Mouse (Mus musculus): Measurements from ENCODE around the gene Cltb. TPM values are rescaled to one million over a fixed set of nuclear protein-coding genes. Genes with fewer than 3 reads are reported as not detected.
A peak's percentile ranks its signal among the peaks of the same experiment; 100 is the strongest.

Cltb gene
- polyA plus RNA-seq, 1 experiment = 46.7 TPM

DNA sequence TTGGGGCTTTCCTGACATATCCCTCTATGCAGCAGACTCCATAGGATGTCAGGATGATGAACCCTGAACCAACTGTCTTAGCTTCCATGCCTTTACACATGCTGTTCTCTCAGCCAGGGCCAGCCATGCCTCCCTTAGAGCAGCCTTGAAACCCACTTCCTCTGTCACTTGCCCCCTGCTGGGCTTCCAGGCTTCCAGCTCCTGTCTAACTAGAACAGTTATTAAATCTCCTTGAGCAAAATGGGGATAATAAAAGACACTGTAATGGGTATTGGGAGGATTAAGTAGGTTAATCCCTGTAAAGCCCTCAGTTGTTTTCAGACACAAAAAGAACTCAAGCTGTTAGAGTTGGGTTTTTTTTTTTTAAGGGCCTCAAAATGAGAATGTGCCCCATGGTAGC, 7.6 kb downstream of the Cltb start:
- TF ChIP-seq GATA1 (IDR thresholded peaks at IDR 0.05; ENCODE audit: low read length) (no peak), TAL1 (IDR thresholded peaks at IDR 0.05; ENCODE audit: low read length) (no peak)
- Histone ChIP-seq H3K4me1 (ENCODE audit: control insufficient read depth) (peaks cover 22% of the 10 kb centered on the region), H3K27me3 (ENCODE audit: control insufficient read depth) (no peaks in the 10 kb centered on the region), H3K4me3 (replicated peaks) (no peak overlapping the region), H3K9me3 (ENCODE audit: control insufficient read depth, low read length) (peaks cover 2% of the 10 kb centered on the region; the same call in 1 of the 2 replicates), H3K36me3 (ENCODE audit: control insufficient read depth) (peaks cover 86% of the 10 kb centered on the region)

DNA sequence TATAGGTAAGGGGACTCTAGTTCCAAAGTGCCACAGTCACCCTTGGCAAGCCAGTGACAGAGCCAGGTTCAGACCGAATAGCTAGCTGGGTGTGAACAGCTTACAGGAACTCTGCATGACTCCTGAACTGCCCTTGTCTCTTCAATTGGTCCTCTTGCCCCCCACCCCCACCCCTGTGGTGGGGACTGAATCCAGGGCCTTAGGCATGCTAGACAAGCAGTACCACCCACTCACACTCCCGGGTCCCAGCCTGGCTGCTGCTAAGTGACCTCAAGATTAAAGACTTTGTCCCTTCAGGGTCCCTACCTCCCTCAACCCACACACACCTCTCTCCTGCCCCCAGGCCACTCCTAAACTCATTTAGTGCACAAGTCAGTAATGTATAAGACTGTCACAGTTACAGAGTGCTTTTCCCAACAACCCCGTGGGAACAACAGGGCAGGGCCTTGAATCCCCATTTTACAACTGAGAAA, 8.5 kb downstream of the Cltb start:
- H3K4me3 ChIP-seq (replicated peaks) = no peak overlapping the region
- H3K9me3 ChIP-seq (ENCODE audit: control insufficient read depth, low read length) = peaks cover 2% of the 10 kb centered on the region; the same call in 1 of the 2 replicates
- H3K27me3 ChIP-seq (ENCODE audit: control insufficient read depth) = no peaks in the 10 kb centered on the region
- H3K4me1 ChIP-seq (ENCODE audit: control insufficient read depth) = peaks cover 15% of the 10 kb centered on the region
- peaks cover 93% of the 10 kb centered on the region for H3K36me3 ChIP-seq (ENCODE audit: control insufficient read depth)
- TF ChIP-seq GATA1 (IDR thresholded peaks at IDR 0.05; ENCODE audit: low read length) = no peak
- no peak for TF ChIP-seq TAL1 (IDR thresholded peaks at IDR 0.05; ENCODE audit: low read length)

DNA sequence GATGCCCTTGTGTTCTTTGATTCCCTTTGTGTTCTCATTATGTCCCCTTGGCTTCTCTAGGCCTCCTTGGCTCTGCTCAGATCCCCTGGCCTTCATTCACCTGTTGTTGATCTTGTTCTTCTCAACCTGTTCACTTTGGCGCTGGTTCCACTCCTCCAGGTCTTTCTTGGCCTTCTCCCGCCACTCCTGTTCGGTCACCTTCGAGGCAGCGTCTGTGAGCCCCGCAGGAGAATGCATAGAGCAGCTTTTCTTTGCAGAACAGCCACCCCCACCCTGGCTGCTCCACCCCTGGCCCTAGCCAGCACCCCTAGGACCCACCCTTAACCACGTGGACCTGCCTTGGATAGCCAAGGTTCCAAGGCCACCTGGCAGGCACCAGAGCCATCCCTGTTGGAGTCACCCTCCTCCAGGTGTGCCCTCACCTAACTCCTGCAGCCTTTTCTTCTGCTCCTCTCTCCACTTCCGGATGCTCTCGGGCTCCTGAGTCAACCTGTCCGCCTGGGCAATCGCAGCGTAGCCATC, 12.5 kb downstream of the Cltb start:
- H3K4me3 ChIP-seq (replicated peaks) = no peak overlapping the region
- peaks cover 3% of the 10 kb centered on the region for H3K4me1 ChIP-seq (ENCODE audit: control insufficient read depth)
- no peaks in the 10 kb centered on the region for H3K27me3 ChIP-seq (ENCODE audit: control insufficient read depth)
- peaks cover 2% of the 10 kb centered on the region; the same call in 1 of the 2 replicates for H3K9me3 ChIP-seq (ENCODE audit: control insufficient read depth, low read length)
- no peak for TF ChIP-seq GATA1 (IDR thresholded peaks at IDR 0.05; ENCODE audit: low read length)
- TF ChIP-seq TAL1 (IDR thresholded peaks at IDR 0.05; ENCODE audit: low read length) = no peak
- H3K36me3 ChIP-seq (ENCODE audit: control insufficient read depth) = peaks cover 97% of the 10 kb centered on the region

DNA sequence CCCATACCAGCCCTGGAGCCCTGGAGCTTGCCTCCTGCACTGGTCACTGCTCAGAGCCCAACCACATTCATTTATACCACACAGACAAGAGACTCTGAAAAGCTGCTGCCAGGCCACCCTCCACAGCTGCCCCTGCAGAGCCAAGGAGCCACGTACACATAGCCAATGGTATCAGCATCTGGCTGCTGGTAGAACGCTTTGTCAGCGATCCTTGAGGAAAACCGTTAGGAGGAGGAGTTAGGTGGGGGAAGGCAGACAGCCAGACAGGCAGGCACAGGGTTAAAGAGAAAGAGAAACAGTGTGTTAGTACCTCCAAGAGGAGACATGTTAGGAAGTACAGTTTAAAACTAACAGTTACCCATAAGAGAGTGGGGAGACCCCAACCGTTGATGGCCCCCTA, 14.3 kb downstream of the Cltb start:
- peaks cover 94% of the 10 kb centered on the region for H3K36me3 ChIP-seq (ENCODE audit: control insufficient read depth)
- no peaks in the 10 kb centered on the region for H3K27me3 ChIP-seq (ENCODE audit: control insufficient read depth)
- H3K4me1 ChIP-seq (ENCODE audit: control insufficient read depth) = peaks cover 13% of the 10 kb centered on the region
- peaks cover 2% of the 10 kb centered on the region; the same call in 1 of the 2 replicates for H3K9me3 ChIP-seq (ENCODE audit: control insufficient read depth, low read length)
- TF ChIP-seq GATA1 (IDR thresholded peaks at IDR 0.05; ENCODE audit: low read length) (no peak), TAL1 (IDR thresholded peaks at IDR 0.05; ENCODE audit: low read length) (no peak)
- H3K4me3 ChIP-seq (replicated peaks) = no peak overlapping the region

DNA sequence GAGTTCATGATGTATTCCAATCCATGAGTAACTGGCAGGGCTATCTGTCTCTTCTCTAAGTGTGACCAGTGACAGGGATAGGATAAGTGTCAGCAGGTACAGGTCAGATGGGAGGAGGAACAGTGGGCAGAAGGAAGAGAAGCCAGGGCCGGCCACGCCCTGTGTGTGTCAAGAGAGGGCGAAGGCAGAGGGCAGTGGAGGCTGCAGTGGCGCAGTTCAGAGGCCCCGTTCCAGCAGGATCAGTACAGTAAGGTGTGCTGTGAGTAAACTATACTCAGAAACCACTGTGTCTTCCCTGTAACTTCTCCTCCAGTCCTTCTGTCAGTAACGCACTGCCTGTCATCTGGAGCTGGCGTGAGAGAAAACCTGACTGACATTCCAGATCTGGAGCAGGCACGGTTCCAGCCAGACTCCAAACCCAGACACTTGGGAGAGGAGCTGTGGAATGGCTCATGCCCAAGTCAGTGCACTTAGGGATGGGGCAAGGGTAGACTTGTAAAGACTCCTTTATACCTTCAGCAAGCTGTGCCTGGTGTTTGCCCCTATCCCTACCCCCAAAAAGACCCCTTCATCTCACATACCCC, 14.9 kb downstream of the Cltb start:
- no peak overlapping the region for H3K4me3 ChIP-seq (replicated peaks)
- peaks cover 93% of the 10 kb centered on the region for H3K36me3 ChIP-seq (ENCODE audit: control insufficient read depth)
- no peaks in the 10 kb centered on the region for H3K27me3 ChIP-seq (ENCODE audit: control insufficient read depth)
- no peak for TF ChIP-seq GATA1 (IDR thresholded peaks at IDR 0.05; ENCODE audit: low read length)
- no peak for TF ChIP-seq TAL1 (IDR thresholded peaks at IDR 0.05; ENCODE audit: low read length)
- H3K9me3 ChIP-seq (ENCODE audit: control insufficient read depth, low read length) = peaks cover 2% of the 10 kb centered on the region; the same call in 1 of the 2 replicates
- H3K4me1 ChIP-seq (ENCODE audit: control insufficient read depth) = peaks cover 20% of the 10 kb centered on the region

DNA sequence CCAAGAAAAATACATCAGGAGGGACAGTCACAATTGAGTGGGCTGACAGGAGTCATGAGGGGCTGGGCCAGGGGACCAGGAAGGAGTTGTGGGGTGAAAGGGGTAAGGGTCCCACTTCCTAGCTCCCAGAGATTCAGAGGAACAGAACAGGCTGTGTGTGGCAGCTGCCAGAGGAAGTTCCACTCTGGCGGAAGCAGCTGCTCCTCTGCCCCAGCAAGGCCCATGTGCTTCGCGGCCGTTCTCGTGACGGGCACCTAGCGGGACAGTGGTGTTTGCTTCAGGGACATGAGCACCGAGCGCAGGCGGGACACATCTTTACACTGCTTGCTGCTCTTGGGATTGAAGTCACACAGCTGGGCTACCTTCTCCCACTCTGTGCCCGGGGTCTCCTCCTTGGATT, 17.5 kb downstream of the Cltb start:
- Histone ChIP-seq H3K9me3 (ENCODE audit: control insufficient read depth, low read length) (no peaks in the 10 kb centered on the region), H3K4me3 (replicated peaks) (no peak overlapping the region), H3K27me3 (ENCODE audit: control insufficient read depth) (no peaks in the 10 kb centered on the region), H3K4me1 (ENCODE audit: control insufficient read depth) (peaks cover 38% of the 10 kb centered on the region), H3K36me3 (ENCODE audit: control insufficient read depth) (peaks cover 69% of the 10 kb centered on the region)
- TF ChIP-seq GATA1 (IDR thresholded peaks at IDR 0.05; ENCODE audit: low read length) (no peak), TAL1 (IDR thresholded peaks at IDR 0.05; ENCODE audit: low read length) (no peak)

DNA sequence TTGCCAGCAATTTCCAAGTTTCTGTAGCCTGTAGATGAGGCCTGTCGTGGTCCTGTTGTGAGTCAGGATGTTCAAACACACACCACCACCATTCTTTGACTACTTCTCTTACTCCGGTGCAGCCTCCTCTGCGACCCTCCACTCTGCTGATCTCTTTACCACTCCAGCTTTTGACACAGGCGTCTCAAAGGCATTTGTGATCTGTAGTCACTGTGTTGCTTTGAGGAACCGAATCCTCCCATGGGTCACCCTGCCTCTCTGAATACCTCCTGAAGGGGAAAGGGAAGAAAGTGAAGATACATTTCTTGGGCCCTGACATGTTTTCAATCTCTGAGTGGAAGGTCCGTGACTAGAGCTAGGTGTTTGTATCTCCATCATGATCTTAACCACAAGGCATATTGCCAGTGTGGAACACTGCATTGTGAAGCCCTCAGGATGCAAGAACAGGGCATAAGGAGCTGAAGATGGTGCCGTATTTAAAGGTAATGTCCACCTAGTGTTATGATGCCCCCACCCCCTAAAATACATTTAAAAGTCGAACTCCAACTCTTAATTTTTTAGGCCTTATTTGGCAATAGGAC, 19.3 kb downstream of the Cltb start:
- Histone ChIP-seq H3K27me3 (ENCODE audit: control insufficient read depth) (no peaks in the 10 kb centered on the region), H3K9me3 (ENCODE audit: control insufficient read depth, low read length) (no peaks in the 10 kb centered on the region), H3K4me1 (ENCODE audit: control insufficient read depth) (peaks cover 44% of the 10 kb centered on the region), H3K36me3 (ENCODE audit: control insufficient read depth) (peaks cover 64% of the 10 kb centered on the region), H3K4me3 (replicated peaks) (peak overlapping the region; percentile 83)
- no peak for TF ChIP-seq TAL1 (IDR thresholded peaks at IDR 0.05; ENCODE audit: low read length)
- no peak for TF ChIP-seq GATA1 (IDR thresholded peaks at IDR 0.05; ENCODE audit: low read length)

DNA sequence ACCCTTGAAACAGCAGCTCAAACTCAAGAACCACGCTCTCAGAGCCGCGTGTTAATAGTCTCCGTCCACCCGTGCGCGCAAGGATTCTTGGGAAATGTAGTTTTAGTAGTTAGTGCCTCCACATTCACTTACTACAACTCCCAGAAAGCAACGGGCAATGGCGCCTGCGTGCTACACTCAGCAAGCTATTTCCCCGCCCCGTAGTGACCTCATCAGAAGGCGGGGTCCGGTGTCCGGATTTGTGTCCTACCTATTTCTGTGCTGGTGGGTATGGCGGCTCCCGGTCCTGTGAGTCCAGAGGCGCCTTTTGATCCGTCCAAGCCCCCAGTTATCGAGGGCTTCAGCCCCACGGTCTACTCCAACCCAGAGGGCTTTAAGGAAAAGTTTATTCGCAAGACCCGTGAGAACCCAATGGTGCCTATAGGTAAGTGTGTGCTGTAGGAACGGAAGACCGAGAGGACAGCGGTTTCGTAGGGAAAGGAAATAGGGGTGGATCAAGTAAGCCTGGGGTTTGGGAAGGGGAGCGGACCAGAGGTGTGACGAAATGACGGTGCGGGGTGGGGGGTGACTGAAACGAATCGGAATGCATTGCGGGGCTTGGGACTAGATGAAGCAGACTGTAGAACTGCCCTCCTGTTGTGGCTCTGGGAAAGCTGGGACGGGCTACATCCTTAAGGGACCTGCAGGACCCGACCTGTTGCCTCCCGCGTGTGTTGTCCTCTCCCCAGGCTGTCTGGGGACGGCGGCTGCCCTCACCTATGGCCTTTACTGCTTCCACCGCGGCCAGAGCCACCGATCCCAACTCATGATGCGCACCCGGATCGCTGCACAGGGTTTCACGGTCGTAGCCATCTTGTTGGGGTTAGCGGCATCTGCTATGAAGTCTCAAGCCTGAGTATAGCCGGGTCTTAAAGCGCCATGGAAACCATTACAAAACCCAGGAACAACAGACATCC, 20.9 kb downstream of the Cltb start, which contains the start of the genes Nop16 and Higd2a:
TSS of gene Nop16 (minus strand) at position 95 of the 956 bp plus-strand sequence.
TSS of gene Higd2a (plus strand) at position 212 of the 956 bp plus-strand sequence.
- TF ChIP-seq TAL1 (IDR thresholded peaks at IDR 0.05; ENCODE audit: low read length) (no peak), GATA1 (IDR thresholded peaks at IDR 0.05; ENCODE audit: low read length) (no peak)
- Histone ChIP-seq H3K4me1 (ENCODE audit: control insufficient read depth) (peaks cover 44% of the 10 kb centered on the region), H3K36me3 (ENCODE audit: control insufficient read depth) (peaks cover 60% of the 10 kb centered on the region), H3K27me3 (ENCODE audit: control insufficient read depth) (no peaks in the 10 kb centered on the region), H3K9me3 (ENCODE audit: control insufficient read depth, low read length) (no peaks in the 10 kb centered on the region), H3K4me3 (replicated peaks) (peak within 1 kb of the TSS; percentile 83)
